ENCODE assay signal across 8 mouse cellular contexts in the genomic region with DNA sequence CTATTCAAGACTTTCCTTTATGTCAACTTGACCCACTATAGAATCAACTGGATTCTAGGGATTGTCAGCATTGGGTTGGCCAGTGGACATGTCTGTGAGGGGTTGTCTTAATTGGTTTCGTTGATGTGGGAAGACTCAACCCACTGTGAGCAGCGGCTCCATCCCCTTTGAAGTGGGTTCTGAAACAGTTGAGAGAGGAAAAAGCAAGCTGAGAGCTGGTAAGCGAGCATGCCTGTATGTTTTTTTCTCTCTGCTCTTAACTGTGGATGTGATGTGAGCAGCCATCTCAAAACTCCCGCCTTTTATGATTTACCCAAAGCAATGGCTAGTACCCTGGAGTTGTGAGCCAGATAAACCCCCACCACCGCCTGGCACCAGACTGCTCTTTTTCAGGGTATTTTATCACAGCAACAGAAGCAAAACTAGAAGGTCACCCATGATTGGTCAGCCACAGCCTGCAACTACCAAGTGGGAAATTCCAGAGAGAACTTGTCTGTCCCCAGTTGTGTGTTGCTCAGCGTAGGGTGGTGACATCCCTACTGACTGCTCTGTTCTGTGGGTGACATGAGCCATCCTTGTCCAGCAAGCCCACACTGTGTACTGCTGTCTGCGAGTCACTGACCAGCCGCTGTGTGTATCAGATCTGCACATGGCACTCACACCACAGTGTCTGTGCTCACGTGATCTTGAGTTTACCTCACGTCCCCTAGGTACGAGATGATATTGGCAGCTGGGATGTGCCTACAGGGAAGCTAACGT. TPM values are rescaled to one million over a fixed set of nuclear protein-coding genes. Genes with fewer than 3 reads are reported as not detected.
DNase-seq lines count a peak whose midpoint lies in the region; ATAC-seq and TF ChIP-seq lines count a peak whose summit lies in the region.

No protein-coding gene starts in this region.

- H3K9ac ChIP-seq in neural tube, embryonic 14.5 days (replicated peaks; ENCODE audit: low read depth, low read length), result no peak overlapping the region
- H3K9ac ChIP-seq in neural tube, embryonic 15.5 days (replicated peaks), result no peak overlapping the region
- H3K9ac ChIP-seq in liver, postnatal 0 days (replicated peaks), result no peak overlapping the region

- intact Hi-C loops in gastrocnemius, postnatal 14 days (cut with DNase I; ENCODE audit: low total_unique reads), result no loop called here

- no peak for TF ChIP-seq CTCF in cerebellum, adult 2 months (IDR thresholded peaks at IDR 0.05; ENCODE audit: borderline replicate concordance, insufficient read depth, low read depth, low read length)
- TF ChIP-seq CTCF in liver, postnatal 0 days (IDR thresholded peaks at IDR 0.05; ENCODE audit: low read depth), result no peak

- H3K9me3 ChIP-seq in neural tube, embryonic 14.5 days (ENCODE audit: control insufficient read depth, low read length), result no peaks in the 10 kb centered on the region
- no peaks in the 10 kb centered on the region for H3K9me3 ChIP-seq in neural tube, embryonic 15.5 days (replicated peaks)
- no peaks in the 10 kb centered on the region for H3K9me3 ChIP-seq in liver, postnatal 0 days (ENCODE audit: low read length)

- ATAC-seq in neural tube, embryonic 14.5 days (ENCODE audit: low read depth), result peak; percentile 45; the same call in 1 of the 2 replicates
- no peak for ATAC-seq in neural tube, embryonic 15.5 days (ENCODE audit: low FRiP score)
- peak; percentile 25 for ATAC-seq in liver, postnatal 0 days

- H3K4me3 ChIP-seq in cerebellum, adult 2 months (replicated peaks; ENCODE audit: insufficient read depth, low read depth, low read length), result no peak overlapping the region
- no peak overlapping the region for H3K4me3 ChIP-seq in neural tube, embryonic 14.5 days (ENCODE audit: low read depth, low read length)
- H3K4me3 ChIP-seq in neural tube, embryonic 15.5 days (replicated peaks), result no peak overlapping the region
- no peak overlapping the region for H3K4me3 ChIP-seq in liver, postnatal 0 days (ENCODE audit: low read depth, low read length)

- H3K27me3 ChIP-seq in cerebellum, adult 2 months (ENCODE audit: control insufficient read depth, insufficient read depth, low read length), result no peaks in the 10 kb centered on the region
- no peaks in the 10 kb centered on the region for H3K27me3 ChIP-seq in neural tube, embryonic 14.5 days (ENCODE audit: control insufficient read depth, insufficient read depth, low read length)
- H3K27me3 ChIP-seq in neural tube, embryonic 15.5 days (replicated peaks), result no peaks in the 10 kb centered on the region
- no peaks in the 10 kb centered on the region for H3K27me3 ChIP-seq in liver, postnatal 0 days (ENCODE audit: insufficient read depth, low read length)

- TF ChIP-seq POLR2A in cerebellum, adult 2 months (IDR thresholded peaks at IDR 0.05; ENCODE audit: borderline replicate concordance, insufficient read depth, low read length), result no peak

- TF ChIP-seq EP300 in liver, postnatal 0 days (IDR thresholded peaks at IDR 0.05; ENCODE audit: low read depth), result no peak

- H3K4me1 ChIP-seq in cerebellum, adult 2 months (ENCODE audit: control insufficient read depth, insufficient read depth, low read length), result peaks cover 40% of the 10 kb centered on the region
- H3K4me1 ChIP-seq in neural tube, embryonic 14.5 days (ENCODE audit: control insufficient read depth, insufficient read depth, low read length), result 0 out of 2 replicates have a peak, but pooled peaks cover 3% of the 10 kb centered on the region
- H3K4me1 ChIP-seq in neural tube, embryonic 15.5 days, result peaks cover 28% of the 10 kb centered on the region
- peaks cover 44% of the 10 kb centered on the region for H3K4me1 ChIP-seq in liver, postnatal 0 days (ENCODE audit: insufficient read depth)

- peak overlapping the region; percentile 28; the same call in 1 of the 2 replicates for H3K27ac ChIP-seq in cerebellum, adult 2 months (ENCODE audit: insufficient read depth, low read length)
- H3K27ac ChIP-seq in neural tube, embryonic 14.5 days (ENCODE audit: low read depth, low read length), result no peak overlapping the region
- H3K27ac ChIP-seq in neural tube, embryonic 15.5 days (replicated peaks), result no peak overlapping the region
- H3K27ac ChIP-seq in liver, postnatal 0 days (ENCODE audit: low read depth), result peak overlapping the region; percentile 85

- H3K36me3 ChIP-seq in neural tube, embryonic 14.5 days (ENCODE audit: control insufficient read depth, insufficient read depth, low read length), result peaks cover 12% of the 10 kb centered on the region
- H3K36me3 ChIP-seq in neural tube, embryonic 15.5 days, result peaks cover 26% of the 10 kb centered on the region
- peaks cover 26% of the 10 kb centered on the region for H3K36me3 ChIP-seq in liver, postnatal 0 days (replicated peaks; ENCODE audit: insufficient read depth, low read length)

- no peak overlapping the region for H3K4me2 ChIP-seq in neural tube, embryonic 14.5 days (ENCODE audit: low read depth, low read length)
- no peak overlapping the region for H3K4me2 ChIP-seq in neural tube, embryonic 15.5 days
- peak overlapping the region; percentile 54; the same call in 1 of the 2 replicates for H3K4me2 ChIP-seq in liver, postnatal 0 days (ENCODE audit: low read depth, low read length)

- no peak for DNase-seq in cerebellum, adult 2 months
- no peak for DNase-seq in cerebellum, adult 9-10 months
- DNase-seq in liver, postnatal 0 days, result no peak
- DNase-seq in thymus, postnatal 25 days, result peak; percentile 62
- no peak for DNase-seq in gastrocnemius, postnatal 14 days
- no peak for DNase-seq in cerebellum, postnatal 10 days

- WGBS in cerebellum, adult 2 months, result 77% methylated on average over 12 of the region's 12 CpGs
- WGBS in neural tube, embryonic 14.5 days, result 85% methylated on average over 12 of the region's 12 CpGs
- 84% methylated on average over 12 of the region's 12 CpGs for WGBS in neural tube, embryonic 15.5 days
- 42% methylated on average over 12 of the region's 12 CpGs for WGBS in liver, postnatal 0 days (ENCODE audit: insufficient replicate concordance)

RNA-seq across cellular contexts. Expression of a gene that starts 8.3 kb away (rescaled TPM):
- polyA plus RNA-seq in cerebellum, adult 2 months (2012; rRNA removed), result 96.5 and 107 TPM in 2 replicates
- polyA plus RNA-seq in neural tube, embryonic 14.5 days (2014; fragmentation: Nextera tagmentation; extraction: Ambion mirVana), result 53.1 and 60.3 TPM in 2 replicates
- 47.7 and 53.4 TPM in 2 replicates for polyA plus RNA-seq in neural tube, embryonic 15.5 days (2015; fragmentation: Nextera tagmentation; extraction: Ambion mirVana)
- 10.5 and 11.1 TPM in 2 replicates for polyA plus RNA-seq in liver, postnatal 0 days (2015; fragmentation: Nextera tagmentation; extraction: Ambion mirVana)
- 10 to 100 TPM; 19.8 to 25.8 TPM for total RNA-seq in gastrocnemius, postnatal 14 days (2021)

RNA-seq across cellular contexts. Expression of a gene that starts 9.1 kb away (rescaled TPM):
- polyA plus RNA-seq in cerebellum, adult 2 months (2012; rRNA removed), result 61.6 and 62.1 TPM in 2 replicates
- polyA plus RNA-seq in neural tube, embryonic 14.5 days (2014; fragmentation: Nextera tagmentation; extraction: Ambion mirVana), result 38.8 and 52.1 TPM in 2 replicates
- polyA plus RNA-seq in neural tube, embryonic 15.5 days (2015; fragmentation: Nextera tagmentation; extraction: Ambion mirVana), result 30.3 and 41.1 TPM in 2 replicates
- 26.7 TPM in 2 replicates for polyA plus RNA-seq in liver, postnatal 0 days (2015; fragmentation: Nextera tagmentation; extraction: Ambion mirVana)
- 10 to 100 TPM; 29.9 to 30.1 TPM for total RNA-seq in gastrocnemius, postnatal 14 days (2021)

RNA-seq across cellular contexts. Expression of a gene that starts 39.7 kb away (rescaled TPM):
- 227 and 230 TPM in 2 replicates for polyA plus RNA-seq in cerebellum, adult 2 months (2012; rRNA removed)
- 298 and 351 TPM in 2 replicates for polyA plus RNA-seq in neural tube, embryonic 14.5 days (2014; fragmentation: Nextera tagmentation; extraction: Ambion mirVana)
- polyA plus RNA-seq in neural tube, embryonic 15.5 days (2015; fragmentation: Nextera tagmentation; extraction: Ambion mirVana), result 254 and 302 TPM in 2 replicates
- 31.2 and 32.5 TPM in 2 replicates for polyA plus RNA-seq in liver, postnatal 0 days (2015; fragmentation: Nextera tagmentation; extraction: Ambion mirVana)
- total RNA-seq in gastrocnemius, postnatal 14 days (2021), result 10 to 100 TPM in 1 of 2 experiments, 1 to 10 TPM in 1; 9.4 to 10.5 TPM

Comparison
In these comparisons a context has a peak if more than half of its experiments do, and no peak if none do; other contexts are left out.
1. H3K27ac ChIP-seq: peak in cerebellum, adult 2 months (single experiment) and liver, postnatal 0 days (single experiment); none in neural tube, embryonic 14.5 days (single experiment) and neural tube, embryonic 15.5 days (single experiment).